Mouse (Mus musculus) intestine, embryonic 14.5 days (tissue): ENCODE data around the gene Cdk17. TPM values are rescaled to one million over a fixed set of nuclear protein-coding genes. Genes with fewer than 3 reads are reported as not detected.
"Not testable (repeated sequence)": the region's sequence is repeated elsewhere in the genome, so short reads cannot be mapped to it uniquely, and the experiment has no call there.

Experiments
- ATAC-seq: fragments of 200-750 bp; cut with Nextera tagmentation; replicated peaks from 2 replicates; pipeline ENCODE4 v1.8.0; 2017; ENCODE audit warnings: low read depth, moderate number of reproducible peaks, moderate TSS enrichment, moderate library complexity; ENCODE audit not compliant: low FRiP score, low TSS enrichment
- DNase-seq: peaks from one replicate; pipeline ENCODE4 v3.0.0-alpha.2; 2018; ENCODE audit warnings: low spot score
- H3K27ac ChIP-seq: fragments of 300-500 bp; sonication (generic); 2 replicates; pipeline ENCODE4 v1.5.1; 2014; ENCODE audit warnings: low read depth, mild to moderate bottlenecking, control low read depth
- H3K27me3 ChIP-seq: fragments of 300-500 bp; sonication (generic); replicated peaks from 2 replicates; pipeline ENCODE4 v1.6.1; 2014; ENCODE audit warnings: low read length, control low read depth; ENCODE audit not compliant: control insufficient read depth, insufficient read depth
- H3K36me3 ChIP-seq: fragments of 300-500 bp; sonication (generic); 2 replicates; pipeline ENCODE4 v1.6.1; 2014; ENCODE audit warnings: low read length, control low read depth; ENCODE audit not compliant: control insufficient read depth, insufficient read depth
- H3K4me1 ChIP-seq: fragments of 300-500 bp; sonication (generic); replicated peaks from 2 replicates; pipeline ENCODE4 v1.6.1; 2014; ENCODE audit warnings: low read length, control low read depth, mixed read lengths; ENCODE audit not compliant: control insufficient read depth, insufficient read depth
- H3K4me2 ChIP-seq: fragments of 300-500 bp; sonication (generic); 2 replicates; pipeline ENCODE4 v1.6.1; 2014; ENCODE audit warnings: low read length
- H3K4me3 ChIP-seq: fragments of 300-500 bp; sonication (generic); 2 replicates; pipeline ENCODE4 v1.5.1; 2014; ENCODE audit warnings: low read depth, low read length, control low read depth, mixed read lengths
- H3K9ac ChIP-seq: fragments of 300-500 bp; sonication (generic); 2 replicates; pipeline ENCODE4 v1.6.1; 2014; ENCODE audit warnings: mild to moderate bottlenecking, low read length
- H3K9me3 ChIP-seq: fragments of 300-500 bp; sonication (generic); 2 replicates; pipeline ENCODE4 v1.6.1; 2016; ENCODE audit warnings: low read length, control low read depth; ENCODE audit not compliant: control insufficient read depth
- WGBS: fragments of 180-500 bp; shearing (Covaris S2); extraction: QIAGEN DNeasy Blood & Tissue Kit; methylation state at CpG from one replicate; pipeline ENCODE4 v1.1.7; 2014; 5-methylcytosine and 5-hydroxymethylcytosine counted together
- polyA plus RNA-seq: library from polyadenylated mRNA; unstranded; fragments of >200 nt; fragmentation: Nextera tagmentation; extraction: Ambion mirVana; gene quantifications from 2 replicates; pipeline ENCODE4 v1.2.1, GENCODE M21; 2014

Cdk17 gene
- polyA plus RNA-seq, 1 experiment from 2014 or later: 21.9 TPM

- H3K9me3 ChIP-seq: no peaks in the 10 kb centered on the region
- no peaks in the 10 kb centered on the region for H3K27me3 ChIP-seq
- H3K4me1 ChIP-seq: peaks cover 7% of the 10 kb centered on the region; the same call in 1 of the 2 replicates
- no peak for DNase-seq
- H3K36me3 ChIP-seq: no peaks in the 10 kb centered on the region
- no peak for ATAC-seq
- no peak overlapping the region for H3K4me2 ChIP-seq
- H3K4me3 ChIP-seq: no peak overlapping the region
- H3K27ac ChIP-seq: no peak overlapping the region
- WGBS: 86% methylated on average over 4 of the region's 4 CpGs
- H3K9ac ChIP-seq: no peak overlapping the region
These were observed 14.1 kb upstream of the Cdk17 start for GRCm38 (mm10) chr10:93146601-93147000.

DNA sequence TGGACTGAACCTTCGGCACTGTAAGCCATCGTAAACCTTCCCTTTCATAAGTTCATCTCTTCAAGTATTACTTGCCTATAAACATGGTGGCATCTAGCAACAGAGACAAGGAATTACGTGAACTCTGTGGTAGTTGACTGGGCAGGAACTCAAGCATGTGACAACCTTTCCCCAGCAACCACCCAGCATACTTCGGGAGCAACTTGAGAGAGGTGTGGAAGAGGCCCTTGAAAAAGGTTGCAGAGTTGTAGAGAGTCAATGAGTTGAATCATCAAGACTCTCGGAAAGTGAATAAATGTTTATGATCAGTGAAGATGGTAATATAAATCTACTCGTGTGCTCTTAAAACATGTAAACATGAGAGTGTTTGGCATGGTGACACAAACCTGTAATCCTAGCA is 13.0 kb upstream of the Cdk17 start:
- ATAC-seq (no peak), DNase-seq (no peak)

DNA sequence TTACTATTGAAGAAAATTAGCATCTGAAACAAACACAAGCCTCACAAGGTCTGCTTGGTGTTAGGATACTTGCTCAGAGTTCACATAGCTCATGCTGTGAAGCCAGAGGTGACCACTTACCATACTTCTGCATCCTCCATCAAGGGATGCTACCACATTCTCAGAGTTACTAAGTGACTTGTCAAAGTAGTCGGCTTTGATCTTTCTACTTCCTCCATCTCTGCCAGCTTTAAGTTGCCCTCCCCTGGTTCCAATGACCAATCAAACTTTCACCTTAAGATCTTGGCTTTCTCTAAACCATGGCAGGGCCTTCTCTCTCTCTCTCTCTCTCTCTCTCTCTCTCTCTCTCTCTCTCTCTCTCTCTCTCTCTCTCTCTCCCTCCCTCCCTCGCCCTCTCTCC is 11.1 kb upstream of the Cdk17 start:
- Histone ChIP-seq H3K9me3 (no peaks in the 10 kb centered on the region), H3K4me3 (no peak overlapping the region), H3K36me3 (no peaks in the 10 kb centered on the region), H3K9ac (no peak overlapping the region), H3K27ac (no peak overlapping the region), H3K4me2 (no peak overlapping the region), H3K27me3 (no peaks in the 10 kb centered on the region), H3K4me1 (no peaks in the 10 kb centered on the region)
- no peak for DNase-seq
- no peak for ATAC-seq
- WGBS: 38% methylated on average over 1 of the region's 2 CpGs

More for the DNA sequence above, 13.0 kb upstream of the Cdk17 start:
- Histone ChIP-seq H3K27me3 (no peaks in the 10 kb centered on the region), H3K4me2 (no peak overlapping the region), H3K36me3 (no peaks in the 10 kb centered on the region), H3K9me3 (no peaks in the 10 kb centered on the region), H3K4me1 (peaks cover 5% of the 10 kb centered on the region; the same call in 1 of the 2 replicates), H3K27ac (no peak overlapping the region), H3K4me3 (no peak overlapping the region), H3K9ac (no peak overlapping the region)
- 67% methylated on average over 6 of the region's 6 CpGs for WGBS

DNA sequence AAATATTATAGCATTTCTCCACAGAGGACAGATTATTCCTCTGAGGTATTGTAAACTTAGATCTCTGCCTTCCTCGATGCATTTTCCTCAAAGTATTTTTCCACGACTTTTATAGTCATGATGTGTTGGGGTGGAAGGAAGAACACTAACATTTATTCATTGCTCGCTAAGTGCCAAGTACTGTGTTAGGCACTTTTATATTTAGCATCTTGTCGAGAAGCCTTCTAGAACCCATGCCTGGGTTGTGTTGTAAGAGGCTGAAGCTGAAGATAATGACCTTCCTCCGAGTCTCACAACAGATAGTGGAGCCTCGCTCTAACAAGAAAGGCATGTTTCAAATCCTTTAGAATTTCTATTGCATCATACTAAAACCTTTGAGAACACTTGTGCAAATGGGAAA is 8.9 kb upstream of the Cdk17 start:
- Histone ChIP-seq H3K9me3 (no peaks in the 10 kb centered on the region), H3K4me1 (peaks cover 3% of the 10 kb centered on the region; the same call in 1 of the 2 replicates), H3K27me3 (no peaks in the 10 kb centered on the region), H3K4me2 (no peak overlapping the region), H3K9ac (no peak overlapping the region), H3K27ac (no peak overlapping the region), H3K36me3 (no peaks in the 10 kb centered on the region), H3K4me3 (no peak overlapping the region)
- ATAC-seq (no peak), DNase-seq (no peak)
- 43% methylated on average over 6 of the region's 6 CpGs for WGBS

DNA sequence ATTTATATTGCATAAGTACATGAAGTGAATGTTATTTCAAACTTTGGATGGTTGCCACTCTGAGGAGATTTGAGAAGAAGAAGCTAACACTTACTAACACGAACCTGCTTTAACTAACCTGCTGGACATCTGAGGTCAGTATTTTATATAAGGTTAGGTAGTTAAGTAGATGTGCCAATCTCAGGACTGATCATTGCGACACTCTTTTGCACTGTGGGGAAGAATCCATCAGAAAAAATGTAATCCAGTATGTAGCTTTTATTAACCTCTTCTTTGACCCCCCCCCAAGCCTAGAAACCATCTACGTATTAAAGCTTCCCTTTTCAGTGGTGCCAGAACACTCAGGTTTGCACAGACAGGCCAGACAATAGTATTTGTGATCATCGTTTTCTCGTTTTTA is 8.0 kb upstream of the Cdk17 start:
- no peaks in the 10 kb centered on the region for H3K36me3 ChIP-seq
- H3K9ac ChIP-seq: no peak overlapping the region
- H3K4me3 ChIP-seq: no peak overlapping the region
- no peaks in the 10 kb centered on the region for H3K9me3 ChIP-seq
- H3K4me2 ChIP-seq: no peak overlapping the region
- peaks cover 4% of the 10 kb centered on the region; the same call in 1 of the 2 replicates for H3K4me1 ChIP-seq
- no peaks in the 10 kb centered on the region for H3K27me3 ChIP-seq
- 83% methylated on average over 5 of the region's 5 CpGs for WGBS
- ATAC-seq: no peak
- no peak for DNase-seq
- H3K27ac ChIP-seq: no peak overlapping the region

DNA sequence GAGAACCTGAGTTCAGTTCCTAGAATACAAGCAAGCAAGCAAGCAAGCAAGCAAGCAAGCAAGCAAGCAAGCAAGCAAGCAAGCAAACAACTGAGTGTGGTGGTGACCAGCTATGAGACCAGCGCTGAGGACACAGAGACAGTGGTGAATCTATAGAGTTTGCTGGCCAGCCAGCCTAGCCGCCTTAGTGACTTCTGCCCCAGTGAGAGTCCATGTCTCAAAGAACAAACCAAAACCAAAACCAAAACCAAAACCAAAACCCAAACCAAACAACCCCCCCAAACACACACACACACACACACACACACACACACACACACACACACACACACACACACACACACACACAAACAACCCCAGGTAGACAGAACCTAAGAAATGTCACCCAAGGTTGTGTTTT is 7.3 kb upstream of the Cdk17 start:
- not testable (repeated sequence) for H3K4me2 ChIP-seq
- WGBS: 90% methylated on average over 2 of the region's 2 CpGs

DNA sequence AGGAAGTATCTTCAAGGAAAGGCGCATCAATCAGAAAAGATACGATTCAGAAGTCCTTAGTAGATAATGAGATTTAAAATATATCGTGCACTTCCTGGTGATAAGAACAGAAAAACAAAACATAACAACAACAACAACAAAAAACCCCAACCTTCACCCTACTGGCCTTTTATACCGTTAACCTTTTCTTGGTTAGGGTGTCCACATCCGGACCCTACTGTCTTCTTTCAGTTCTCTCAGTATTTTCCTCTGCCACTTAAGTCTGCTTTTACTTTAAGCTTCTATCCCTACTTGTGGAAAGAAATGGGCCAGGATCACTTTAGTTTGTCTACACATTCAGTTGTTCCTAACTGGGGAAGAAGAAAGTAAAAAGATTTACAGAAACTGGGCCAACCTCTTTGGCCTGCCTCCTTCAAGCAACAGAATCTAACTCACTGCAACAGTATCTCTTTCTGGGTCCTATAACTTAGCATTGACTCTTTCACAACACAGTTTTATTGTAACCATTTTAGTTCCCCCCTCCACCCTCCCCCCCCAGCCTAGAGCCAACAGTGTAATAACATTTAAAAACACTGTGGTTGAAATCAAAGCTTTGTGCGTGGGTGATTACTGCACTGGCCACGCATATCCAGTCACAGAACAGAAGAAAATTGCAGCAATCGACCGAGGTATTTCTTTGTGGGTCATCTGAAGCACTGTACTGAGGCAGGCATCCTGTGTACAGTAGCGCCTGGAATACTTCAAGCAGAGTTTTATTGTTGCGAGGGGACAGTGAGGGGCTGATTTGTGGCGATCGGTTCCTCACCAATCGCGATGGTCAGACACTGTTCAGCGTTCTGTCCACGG is 801 bp upstream of the Cdk17 start:
- no peak for DNase-seq
- Histone ChIP-seq H3K27me3 (no peaks in the 10 kb centered on the region), H3K9me3 (no peaks in the 10 kb centered on the region), H3K27ac (peak overlapping the region; percentile 30; the same call in 1 of the 2 replicates), H3K9ac (0 out of 2 replicates have a peak overlapping the region, but pooled peaks have one; percentile 29), H3K4me3 (peak overlapping the region; percentile 94), H3K36me3 (no peaks in the 10 kb centered on the region), H3K4me1 (peaks cover 22% of the 10 kb centered on the region), H3K4me2 (peak overlapping the region; percentile 55)
- peak; percentile 74 for ATAC-seq
- 25% methylated on average over 17 of the region's 17 CpGs for WGBS

More for the DNA sequence above, 7.3 kb upstream of the Cdk17 start:
- H3K9me3 ChIP-seq, H3K4me3 ChIP-seq, H3K27me3 ChIP-seq, H3K4me1 ChIP-seq, ATAC-seq, H3K9ac ChIP-seq, H3K27ac ChIP-seq, H3K36me3 ChIP-seq, DNase-seq: not testable (repeated sequence)

GRCm38 (mm10) chr10:93160497-93160806 is 223 bp upstream of the Cdk17 start:
- Histone ChIP-seq H3K9ac (peak overlapping the region; percentile 98), H3K27ac (peak overlapping the region; percentile 99), H3K4me3 (peak overlapping the region; percentile 94), H3K27me3 (no peaks in the 10 kb centered on the region), H3K4me2 (peak overlapping the region; percentile 70), H3K9me3 (no peaks in the 10 kb centered on the region), H3K4me1 (peaks cover 27% of the 10 kb centered on the region), H3K36me3 (no peaks in the 10 kb centered on the region)
- ATAC-seq: peak; percentile 91
- WGBS: under 1% methylated on average over 25 of the region's 26 CpGs
- DNase-seq: peak; percentile 99
